Mouse (Mus musculus) mature B cell (primary cell): ENCODE measurements around the gene Rtn4ip1.
"Not testable (repeated sequence)": the region's sequence is repeated elsewhere in the genome, so short reads cannot be mapped to it uniquely, and the experiment has no call there.

Source experiments
- in situ Hi-C: fragments of 300-500 bp; cut with MboI; formaldehyde crosslinking; loops from 2 replicates; pipeline ENCODE4 v1.14.3; 2019

The Rtn4ip1 gene

GRCm38 (mm10) chr10:43927736-43928135 is 26.1 kb downstream of the Rtn4ip1 start:
- in situ Hi-C loops: no loop called here

DNA sequence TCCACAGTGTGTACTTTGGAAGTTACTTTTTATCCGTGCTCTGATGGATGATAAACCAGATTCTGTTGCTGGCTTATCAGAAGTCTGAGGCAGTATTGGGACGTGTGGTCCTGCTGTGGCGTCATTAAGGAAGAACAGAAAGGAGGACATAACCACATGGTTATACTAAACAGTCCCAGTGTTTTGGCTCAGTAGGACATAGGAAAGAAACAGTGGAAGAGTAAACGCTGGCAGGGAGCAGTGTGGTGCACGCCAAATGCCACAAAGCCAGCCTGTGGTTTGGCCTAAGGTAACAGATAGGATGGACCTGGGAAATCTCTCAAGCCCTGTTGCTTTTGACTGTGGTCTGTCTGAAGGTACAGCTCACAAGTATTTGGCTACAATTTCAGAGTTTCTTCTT is 27.0 kb downstream of the Rtn4ip1 start:
- in situ Hi-C loops: no loop called here

- in situ Hi-C loops: no loop called here
Observed at GRCm38 (mm10) chr10:43939136-43939662, 37.6 kb downstream of the Rtn4ip1 start.

DNA sequence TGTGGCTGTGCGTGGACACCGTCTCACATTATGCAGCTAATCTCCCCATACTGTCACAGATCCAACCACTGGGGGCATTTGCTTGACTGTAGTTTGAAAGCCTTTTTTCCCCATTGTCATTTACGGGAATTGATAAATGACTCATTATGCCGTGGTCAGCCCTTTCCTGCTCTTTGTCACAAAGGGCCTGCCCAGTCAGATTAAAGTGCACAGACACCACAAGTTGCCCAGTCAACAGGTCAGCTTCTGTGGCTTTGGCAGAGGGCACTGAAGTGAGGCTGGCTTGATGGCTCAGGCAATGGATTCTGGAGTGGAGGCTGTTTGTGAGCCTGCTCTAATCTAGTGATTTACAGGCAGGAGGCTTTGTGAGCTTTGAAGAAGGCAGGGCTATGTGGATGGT is 42.1 kb downstream of the Rtn4ip1 start:
- in situ Hi-C loops: no loop called here

GRCm38 (mm10) chr10:43945435-43945834 is 43.8 kb downstream of the Rtn4ip1 start:
- in situ Hi-C loops: loop anchor here (5.0 kb wide), 1 partner anchor 122 kb away; no protein-coding TSS in a partner anchor

DNA sequence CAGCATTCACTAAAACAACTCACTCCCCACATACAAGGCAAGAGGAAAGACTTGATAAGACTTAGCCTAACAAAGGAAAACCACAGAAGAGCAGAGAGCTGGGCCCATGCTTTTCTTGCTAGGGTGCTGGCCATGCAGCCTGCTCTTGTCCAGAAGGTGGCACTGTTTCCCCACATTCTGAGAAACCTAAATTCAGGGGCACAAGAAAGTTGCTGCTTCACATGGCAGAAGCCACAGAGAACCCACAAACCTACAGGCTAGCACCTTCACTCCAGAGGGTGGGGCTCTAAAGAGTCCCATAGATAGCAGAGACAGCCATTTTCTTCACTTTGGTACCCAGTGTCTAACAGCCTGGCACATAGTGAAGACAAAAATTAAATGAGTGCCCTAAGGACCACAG is 52.3 kb downstream of the Rtn4ip1 start:
- in situ Hi-C loops: no loop called here

- in situ Hi-C loops: no loop called here
Observed at GRCm38 (mm10) chr10:43964943-43965342, 63.3 kb downstream of the Rtn4ip1 start.

- in situ Hi-C loops: no loop called here
Observed at GRCm38 (mm10) chr10:43973244-43973643, 71.6 kb downstream of the Rtn4ip1 start.

DNA sequence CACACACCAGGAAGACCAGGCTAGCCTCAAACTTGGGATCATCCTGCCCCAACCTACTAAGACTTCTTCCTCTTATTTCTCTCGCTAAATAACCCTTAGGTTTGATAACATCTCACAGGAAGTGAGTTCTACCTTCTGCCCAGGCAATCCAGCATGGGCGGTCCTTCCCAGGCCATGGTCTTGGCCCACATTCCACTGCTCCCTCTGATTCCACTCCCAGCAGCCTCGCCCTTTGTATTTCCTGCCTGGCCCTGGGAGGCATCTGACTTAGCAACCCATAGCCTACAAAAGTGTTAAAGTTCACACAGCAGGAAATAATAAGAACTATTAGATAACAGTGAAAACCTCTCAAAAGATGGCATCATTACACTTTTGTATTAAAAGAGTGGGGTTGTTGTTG is 75.7 kb downstream of the Rtn4ip1 start:
- in situ Hi-C loops: no loop called here

GRCm38 (mm10) chr10:43980080-43980479 is 78.5 kb downstream of the Rtn4ip1 start:
- in situ Hi-C loops: no loop called here

- in situ Hi-C loops: not testable (repeated sequence)
Observed at GRCm38 (mm10) chr10:43980742-43981141, 79.1 kb downstream of the Rtn4ip1 start.

- in situ Hi-C loops: no loop called here
Observed at GRCm38 (mm10) chr10:43982470-43982869, 80.9 kb downstream of the Rtn4ip1 start.

DNA sequence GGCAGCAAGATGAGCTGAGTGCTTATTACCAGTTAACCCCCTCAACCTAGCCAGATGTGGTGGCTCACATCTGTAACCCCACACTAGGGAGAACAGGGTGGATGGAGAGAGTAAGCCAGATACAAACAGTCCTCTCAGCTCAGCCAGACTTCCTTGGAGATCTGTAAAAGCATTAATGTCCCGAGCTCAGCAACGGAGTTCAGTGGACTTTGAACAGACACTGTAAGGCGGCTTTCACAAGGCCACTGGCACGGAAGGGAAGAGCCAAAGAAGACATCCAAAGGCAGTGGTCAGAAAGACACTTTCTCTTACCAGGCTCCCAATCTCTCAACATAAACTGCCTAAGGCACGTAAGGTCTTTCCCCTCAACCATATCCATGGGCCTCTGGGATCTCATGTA is 81.6 kb downstream of the Rtn4ip1 start:
- in situ Hi-C loops: no loop called here

GRCm38 (mm10) chr10:43983866-43984265 is 82.3 kb downstream of the Rtn4ip1 start:
- in situ Hi-C loops: no loop called here

DNA sequence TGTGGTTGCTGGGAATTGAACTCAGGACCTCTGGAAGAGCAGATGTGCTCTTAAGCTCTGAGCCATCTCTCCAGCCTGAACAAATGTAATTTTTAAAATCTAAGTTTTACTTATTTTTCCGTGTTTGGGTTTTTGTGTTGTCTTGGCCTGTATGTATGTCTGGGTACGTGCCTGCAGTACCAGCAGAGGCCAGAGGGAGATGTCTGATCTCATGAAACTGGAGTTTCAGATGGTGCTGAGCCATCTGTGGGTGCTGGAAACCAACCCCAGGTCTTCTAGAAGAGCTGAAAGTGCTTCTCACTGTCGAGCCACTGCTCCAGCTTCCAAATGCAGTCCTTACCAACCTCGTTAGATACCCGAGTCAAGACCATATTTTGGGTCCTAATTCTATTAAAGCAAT is 89.7 kb downstream of the Rtn4ip1 start:
- in situ Hi-C loops: no loop called here

DNA sequence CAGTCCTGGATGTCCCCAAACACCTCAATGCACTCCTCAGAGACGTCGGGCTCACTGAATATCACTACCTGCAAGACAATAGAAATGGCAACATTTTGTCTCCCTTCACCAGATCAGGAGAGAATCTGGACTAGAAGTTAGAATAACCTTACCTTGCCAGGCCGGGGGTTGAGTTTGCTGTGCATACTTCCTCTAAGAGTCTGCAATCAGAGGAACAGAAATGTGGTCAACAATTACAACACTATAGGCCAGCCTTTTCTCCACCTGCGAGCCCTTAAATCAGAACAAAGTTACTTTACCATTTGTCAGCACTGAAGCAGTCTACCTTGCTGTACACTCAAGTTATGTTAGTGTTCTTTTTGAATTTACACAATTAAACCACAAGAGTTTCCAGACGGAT is 90.9 kb downstream of the Rtn4ip1 start:
- in situ Hi-C loops: no loop called here

- in situ Hi-C loops: no loop called here
Observed at GRCm38 (mm10) chr10:43993198-43993597, 91.6 kb downstream of the Rtn4ip1 start.

- in situ Hi-C loops: no loop called here
Observed at GRCm38 (mm10) chr10:43995858-43996650, 94.4 kb downstream of the Rtn4ip1 start.

DNA sequence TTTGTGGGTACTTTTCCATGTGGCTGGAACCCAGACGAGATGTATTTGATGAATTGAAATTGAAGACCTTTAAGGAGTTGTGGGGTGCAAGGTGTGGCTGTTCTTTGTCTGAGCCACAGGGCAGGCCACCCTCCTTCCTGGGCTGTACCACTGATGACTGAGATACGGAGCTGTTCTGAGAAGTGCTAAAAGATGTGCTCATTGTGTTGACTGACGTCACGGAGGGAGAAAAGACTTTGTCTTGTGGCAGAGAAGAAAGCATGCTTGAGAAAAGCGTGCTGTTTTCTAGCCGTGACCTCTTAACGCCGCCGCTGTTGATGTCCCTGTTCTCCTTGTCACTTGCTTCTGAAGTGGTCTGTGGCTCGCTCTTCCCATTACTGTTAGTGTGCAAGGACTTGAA is 95.7 kb downstream of the Rtn4ip1 start:
- in situ Hi-C loops: no loop called here

GRCm38 (mm10) chr10:43998023-43998422 is 96.4 kb downstream of the Rtn4ip1 start:
- in situ Hi-C loops: no loop called here

- in situ Hi-C loops: no loop called here
Observed at GRCm38 (mm10) chr10:43998503-43999082, 97.0 kb downstream of the Rtn4ip1 start.

DNA sequence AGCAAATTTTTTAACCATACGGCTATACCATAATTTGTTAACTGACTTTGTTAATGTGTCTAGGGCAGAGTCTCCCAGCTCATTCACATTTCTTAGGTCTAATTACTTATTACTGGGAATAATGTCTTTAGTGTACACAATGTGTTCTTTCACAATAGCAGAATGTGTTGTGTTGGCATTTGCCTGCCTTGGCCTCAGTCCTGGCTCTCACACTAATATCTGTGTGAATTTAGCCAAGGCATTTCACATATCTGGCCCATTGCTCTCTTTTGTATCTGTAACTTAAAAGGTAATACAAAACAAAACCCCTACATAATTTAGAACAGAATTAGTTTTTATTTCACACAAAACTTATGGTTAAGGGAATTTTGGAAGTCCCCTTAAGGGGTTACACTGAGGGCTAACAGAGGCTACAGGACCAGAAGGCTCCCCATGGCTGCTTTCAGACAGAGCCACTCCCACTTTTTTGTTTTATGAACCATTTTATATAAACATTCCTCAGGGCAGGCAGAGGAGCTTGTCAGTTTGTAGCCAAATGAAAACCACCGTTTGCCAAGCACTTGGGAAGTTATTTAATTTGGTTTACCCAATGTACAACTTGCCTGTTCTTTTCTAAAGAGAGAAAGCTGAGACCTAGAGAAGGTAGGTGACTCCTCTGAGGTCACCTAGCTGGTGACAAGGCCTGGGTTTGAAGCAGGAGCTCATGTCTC is 98.7 kb downstream of the Rtn4ip1 start:
- in situ Hi-C loops: no loop called here
